Mouse (Mus musculus) erythroblast, embryonic 14.5 days (primary cell): ENCODE data around the gene Tars.

Experiments used
- GATA1 ChIP-seq: IDR thresholded peaks from 2 replicates; pipeline ENCODE4 v1.6.1; 2012; ENCODE audit warnings: low read length, inconsistent platforms, mixed read lengths
- TAL1 ChIP-seq: IDR thresholded peaks from 3 replicates; pipeline ENCODE4 v1.6.1; 2012; ENCODE audit warnings: low read length, inconsistent platforms, mixed read lengths

DNA sequence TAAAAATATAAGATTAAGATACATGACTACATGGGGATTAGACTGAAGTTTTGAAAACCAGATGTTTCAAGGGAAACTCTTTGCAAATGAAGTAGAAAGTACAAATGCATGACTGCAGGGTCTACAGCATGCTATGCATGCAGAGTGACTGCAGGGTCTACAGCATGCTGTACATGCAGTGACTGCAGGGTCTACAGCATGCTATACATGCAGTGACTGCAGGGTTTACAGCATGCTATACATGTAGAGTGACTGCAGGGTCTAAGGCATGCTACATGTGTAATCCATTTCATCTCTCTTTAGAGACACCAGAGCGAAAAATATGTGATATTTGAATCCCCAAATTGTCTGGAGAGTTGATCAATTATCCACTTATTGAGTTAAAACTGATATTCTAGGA, 14.0 kb upstream of the Tars start:
- no peak for TF ChIP-seq GATA1
- no peak for TF ChIP-seq TAL1
